Mouse (Mus musculus): ENCODE data around the gene Prr36. TPM values are rescaled to one million over a fixed set of nuclear protein-coding genes. Genes with fewer than 3 reads are reported as not detected.

The Prr36 gene
- total RNA-seq, 1 experiment from 2014 or later: not detected

GRCm38 (mm10) chr8:4165176-4165851 is 51.9 kb downstream of the Prr36 start:
- no peak for ATAC-seq (replicated peaks; ENCODE audit: insufficient number of reproducible peaks, low FRiP score, low TSS enrichment, poor library complexity, severe bottlenecking)

GRCm38 (mm10) chr8:4162786-4163185 is 54.5 kb downstream of the Prr36 start:
- ATAC-seq (replicated peaks; ENCODE audit: insufficient number of reproducible peaks, low FRiP score, low TSS enrichment, poor library complexity, severe bottlenecking): no peak

Other genes with a start within 250 kb of the Prr36 start
- not detected in 3 replicates for gene Cd209f, start 111.6 kb downstream of the Prr36 start, total RNA-seq (2017)
- not detected in 3 replicates for gene Cd209g, start 83.4 kb downstream of the Prr36 start, total RNA-seq (2017)
- 3.0 to 14.6 TPM (median 7.6 TPM) in 3 replicates for gene Evi5l, start 50.9 kb downstream of the Prr36 start, total RNA-seq (2017)
- gene Lrrc8e, start 9.4 kb upstream of the Prr36 start, total RNA-seq (2017): 0.11 to 0.19 TPM in 2 of 3 replicates, not detected in the other
- gene Map2k7, start 21.3 kb upstream of the Prr36 start, total RNA-seq (2017): 42.6 to 60.0 TPM (median 43.3 TPM) in 3 replicates
- not detected in 3 replicates for gene Gm49320, start 21.4 kb upstream of the Prr36 start, total RNA-seq (2017)
- gene Tgfbr3l, start 30.8 kb upstream of the Prr36 start, total RNA-seq (2017): 0.95 to 1.8 TPM (median 0.97 TPM) in 3 replicates
- gene Snapc2, start 35.6 kb upstream of the Prr36 start, total RNA-seq (2017): 4.6 to 7.5 TPM (median 6.2 TPM) in 3 replicates
- gene Ctxn1, start 41.8 kb upstream of the Prr36 start, total RNA-seq (2017): 0.29 to 1.5 TPM in 2 of 3 replicates, not detected in the other
- 55.0 to 89.8 TPM (median 63.5 TPM) in 3 replicates for gene Timm44, start 58.5 kb upstream of the Prr36 start, total RNA-seq (2017)
- gene Ccl25, start 107.8 kb upstream of the Prr36 start, total RNA-seq (2017): 9.8 to 27.9 TPM (median 17.7 TPM) in 3 replicates
- 44.2 to 65.5 TPM (median 46.9 TPM) in 3 replicates for gene Elavl1, start 108.0 kb upstream of the Prr36 start, total RNA-seq (2017)